Mouse (Mus musculus) limb, embryonic 11.5 days (tissue): ENCODE measurements around the gene Fam71e2. TPM values are rescaled to one million over a fixed set of nuclear protein-coding genes. Genes with fewer than 3 reads are reported as not detected.

Experiments
- ATAC-seq: fragments of 200-750 bp; cut with Nextera tagmentation; 2 replicates; pipeline ENCODE4 v1.8.0; 2017; ENCODE audit warnings: low read depth; ENCODE audit not compliant: insufficient number of reproducible peaks, low FRiP score, low TSS enrichment
- DNase-seq: peaks from one replicate; pipeline ENCODE4 v3.0.0-alpha.2; 2015; ENCODE audit warnings: low spot score
- H3K27ac ChIP-seq: fragments of 300-500 bp; sonication (generic); replicated peaks from 2 replicates; pipeline ENCODE4 v1.5.1; 2014; ENCODE audit warnings: low read depth, mild to moderate bottlenecking, low read length
- H3K27me3 ChIP-seq: fragments of 300-500 bp; sonication (generic); 2 replicates; pipeline ENCODE4 v1.6.1; 2014; ENCODE audit warnings: mild to moderate bottlenecking, low read length, mixed read lengths; ENCODE audit not compliant: control insufficient read depth, insufficient read depth
- H3K36me3 ChIP-seq: fragments of 300-500 bp; sonication (generic); 2 replicates; pipeline ENCODE4 v1.6.1; 2014; ENCODE audit warnings: mild to moderate bottlenecking, low read length, moderate library complexity, mixed read lengths; ENCODE audit not compliant: control insufficient read depth, insufficient read depth
- H3K4me1 ChIP-seq: fragments of 300-500 bp; sonication (generic); 2 replicates; pipeline ENCODE4 v1.6.1; 2014; ENCODE audit warnings: low read length, mixed read lengths; ENCODE audit not compliant: control insufficient read depth, insufficient read depth
- H3K4me2 ChIP-seq: fragments of 300-500 bp; sonication (generic); 2 replicates; pipeline ENCODE4 v1.6.1; 2014; ENCODE audit warnings: low read depth, mild to moderate bottlenecking, moderate library complexity; ENCODE audit not compliant: severe bottlenecking
- H3K4me3 ChIP-seq: fragments of 300-500 bp; sonication (generic); 2 replicates; pipeline ENCODE4 v1.5.1; 2014; ENCODE audit warnings: low read depth, low read length
- H3K9ac ChIP-seq: fragments of 300-500 bp; sonication (generic); 2 replicates; pipeline ENCODE4 v1.6.1; 2014; ENCODE audit warnings: mild to moderate bottlenecking, low read length
- H3K9me3 ChIP-seq: fragments of 300-500 bp; sonication (generic); 2 replicates; pipeline ENCODE4 v1.6.1; 2016; ENCODE audit warnings: low read length; ENCODE audit not compliant: control insufficient read depth
- WGBS: fragments of 180-500 bp; shearing (Covaris S2); extraction: QIAGEN DNeasy Blood & Tissue Kit; methylation state at CpG from one replicate; pipeline ENCODE4 v1.1.7; 2014; 5-methylcytosine and 5-hydroxymethylcytosine counted together
- polyA plus RNA-seq: library from polyadenylated mRNA; unstranded; fragments of >200 nt; fragmentation: Nextera tagmentation; extraction: Ambion mirVana; gene quantifications from 2 replicates; pipeline ENCODE4 v1.2.1, GENCODE M21; 2014

Gene Fam71e2
- polyA plus RNA-seq, 1 experiment from 2014 or later, result not detected

DNA sequence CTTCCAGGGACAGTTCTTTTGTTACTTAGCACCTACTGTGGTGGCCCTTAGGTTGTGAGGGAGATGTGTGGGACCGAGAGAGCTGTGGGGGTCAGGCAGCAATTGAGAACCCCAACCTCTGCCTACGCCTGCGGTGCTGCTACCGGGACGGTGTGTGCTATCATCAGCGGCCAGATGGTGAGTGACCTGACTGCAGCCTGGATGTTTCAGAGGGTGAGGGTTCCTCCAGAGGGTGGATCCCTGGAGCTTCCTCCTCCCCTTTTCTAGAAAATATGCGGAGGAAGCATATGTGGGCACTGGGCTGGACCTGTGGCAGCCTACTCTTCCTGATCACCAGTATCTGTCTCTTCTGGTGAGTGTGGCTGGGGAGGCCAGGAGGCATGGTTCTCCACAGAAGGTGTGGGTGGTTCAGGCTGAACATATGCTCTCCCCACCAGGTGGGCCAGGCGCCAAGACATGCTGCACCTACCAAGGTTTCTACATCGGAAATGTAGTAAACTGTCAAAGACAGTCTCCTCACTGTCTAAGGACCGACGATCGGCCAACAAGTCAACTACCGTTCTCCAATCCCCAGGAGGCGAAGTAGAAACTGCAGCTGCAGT lies 12.7 kb upstream of the Fam71e2 start:
- Histone ChIP-seq H3K27me3 (peaks cover 3% of the 10 kb centered on the region), H3K27ac (no peak overlapping the region), H3K9ac (no peak overlapping the region), H3K4me1 (peaks cover 9% of the 10 kb centered on the region; the same call in 1 of the 2 replicates), H3K4me2 (no peak overlapping the region), H3K9me3 (no peaks in the 10 kb centered on the region), H3K36me3 (no peaks in the 10 kb centered on the region), H3K4me3 (no peak overlapping the region)
- ATAC-seq (no peak), DNase-seq (no peak)
- whole genome bisulfite sequencing, result 80% methylated on average over 14 of the region's 14 CpGs

DNA sequence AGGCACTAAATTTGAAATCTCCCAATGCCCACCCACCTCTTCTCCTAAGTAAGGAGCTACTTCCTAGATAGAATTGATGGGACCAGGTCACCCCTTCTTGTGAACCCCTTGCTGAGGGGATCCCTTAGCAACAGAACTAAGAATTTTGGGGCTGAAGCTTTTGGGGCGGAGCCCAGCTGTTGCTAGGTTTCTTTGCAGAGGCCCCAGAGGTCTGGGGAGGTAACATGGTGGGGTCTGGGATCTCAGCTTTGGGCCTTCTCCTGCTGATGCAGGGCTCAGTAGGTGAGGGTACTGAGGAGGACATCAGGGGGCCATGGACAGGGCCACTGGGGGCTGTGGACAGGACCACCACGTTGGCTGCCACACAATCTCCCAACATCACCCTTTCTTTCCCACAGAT lies 11.7 kb upstream of the Fam71e2 start, which contains the start of the genes Il11 and Tmem190:
Il11 (minus strand) TSS at position 101 of the 400 bp plus-strand sequence.
Tmem190 (plus strand) TSS at position 179 of the 400 bp plus-strand sequence.
- H3K27me3 ChIP-seq, result peaks cover 11% of the 10 kb centered on the region
- 74% methylated on average over 2 of the region's 2 CpGs for WGBS

DNA sequence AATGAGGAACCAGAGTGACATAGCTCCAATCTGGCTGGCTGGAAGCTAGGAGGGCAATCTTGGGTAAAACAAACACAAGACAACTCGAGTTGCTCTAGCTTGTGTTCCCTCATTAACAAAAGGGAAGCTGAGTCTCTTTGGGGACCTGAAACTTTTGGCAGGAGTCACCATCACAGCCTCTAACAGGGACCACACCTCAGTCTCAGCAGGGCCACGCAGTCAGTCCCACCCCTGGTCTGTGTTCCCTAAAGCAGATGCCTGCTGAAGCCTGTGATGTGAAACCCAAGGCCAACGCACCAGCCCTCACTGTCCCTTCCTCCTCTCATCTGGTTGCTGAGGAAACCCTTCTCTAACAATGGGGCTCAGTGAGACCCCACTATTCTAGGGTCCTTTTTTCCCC lies 11.0 kb upstream of the Fam71e2 start:
- no peak for ATAC-seq
- Histone ChIP-seq H3K27ac (no peak overlapping the region), H3K4me1 (peaks cover 13% of the 10 kb centered on the region; the same call in 1 of the 2 replicates), H3K4me3 (no peak overlapping the region), H3K9me3 (no peaks in the 10 kb centered on the region), H3K4me2 (no peak overlapping the region), H3K36me3 (no peaks in the 10 kb centered on the region), H3K27me3 (peaks cover 17% of the 10 kb centered on the region), H3K9ac (no peak overlapping the region)
- WGBS, result 49% methylated on average over 3 of the region's 3 CpGs
- DNase-seq, result no peak

More for the DNA sequence above, 11.7 kb upstream of the Fam71e2 start, which contains the start of the genes Il11 and Tmem190:
- H3K4me2 ChIP-seq, result no peak within 1 kb of the TSS
- H3K9ac ChIP-seq, result no peak within 1 kb of the TSS
- H3K4me1 ChIP-seq, result peaks cover 7% of the 10 kb centered on the region; the same call in 1 of the 2 replicates
- no peaks in the 10 kb centered on the region for H3K36me3 ChIP-seq
- no peaks in the 10 kb centered on the region for H3K9me3 ChIP-seq
- no peak within 1 kb of the TSS for H3K4me3 ChIP-seq
- no peak within 1 kb of the TSS for H3K27ac ChIP-seq
- no peak for ATAC-seq
- DNase-seq, result no peak

DNA sequence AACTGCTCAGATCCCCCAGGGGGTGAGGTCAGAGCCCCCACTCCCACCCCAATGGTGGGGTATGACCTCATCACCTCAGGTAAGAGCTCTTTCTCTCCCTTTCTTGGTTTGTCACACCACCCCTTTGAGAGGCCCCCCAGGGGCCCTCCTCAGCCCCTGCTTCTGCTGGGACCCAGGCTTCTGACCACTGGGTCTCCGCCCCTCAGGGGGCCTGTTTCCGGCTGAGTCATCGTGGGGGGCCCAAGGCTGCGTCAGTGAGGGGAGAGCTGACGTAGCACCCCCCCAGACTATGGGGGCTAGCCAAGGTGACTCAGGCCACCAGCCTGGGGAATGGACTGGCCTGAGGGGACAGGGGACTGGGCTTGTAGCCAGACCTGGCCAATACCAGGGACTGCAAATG lies 8.8 kb upstream of the Fam71e2 start:
- Histone ChIP-seq H3K9ac (no peak overlapping the region), H3K36me3 (no peaks in the 10 kb centered on the region), H3K4me2 (no peak overlapping the region), H3K4me1 (peaks cover 13% of the 10 kb centered on the region; the same call in 1 of the 2 replicates), H3K27me3 (peaks cover 35% of the 10 kb centered on the region), H3K27ac (no peak overlapping the region), H3K4me3 (no peak overlapping the region), H3K9me3 (no peaks in the 10 kb centered on the region)
- WGBS, result 52% methylated on average over 5 of the region's 5 CpGs
- no peak for DNase-seq
- no peak for ATAC-seq

DNA sequence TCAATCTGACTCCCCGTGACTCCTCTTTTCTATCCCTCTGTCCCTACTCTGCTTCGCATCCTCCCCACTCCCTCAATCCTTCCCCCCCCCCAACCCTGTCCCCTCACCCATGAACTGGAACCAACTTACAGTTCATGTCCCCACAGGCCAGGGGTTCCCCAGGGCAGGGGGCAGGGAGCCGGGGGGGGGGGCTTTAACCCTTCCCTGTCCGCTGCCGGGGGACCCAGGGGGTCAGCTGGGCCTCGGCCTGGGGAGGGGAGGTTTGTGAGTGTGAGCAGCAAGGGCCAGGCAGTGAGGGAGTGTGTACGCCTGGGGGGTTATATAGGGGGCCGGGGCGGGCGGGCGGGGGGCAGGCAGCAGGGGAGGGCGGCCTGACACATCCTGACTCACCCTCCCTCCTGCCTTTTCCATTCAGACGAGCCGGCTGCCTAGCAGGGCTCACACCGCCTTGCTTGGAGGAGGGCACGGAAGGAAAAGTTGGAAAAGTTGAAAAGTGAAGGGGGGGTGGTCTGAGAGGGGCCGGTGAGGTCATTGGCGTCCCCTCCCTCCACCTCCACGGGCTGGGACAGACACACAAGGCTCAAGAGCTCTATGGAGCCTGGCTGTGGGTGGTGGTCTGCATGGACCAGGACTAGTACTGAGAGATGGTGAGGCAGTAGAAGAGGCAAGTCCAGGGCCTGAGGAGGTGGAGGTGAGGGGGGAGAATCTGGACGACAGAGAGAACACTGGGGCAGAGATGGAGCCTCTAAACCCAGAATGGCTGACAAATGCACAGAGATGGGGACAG lies 6.9 kb upstream of the Fam71e2 start:
- WGBS, result 6% methylated on average over 20 of the region's 20 CpGs
- peak overlapping the region; percentile 16 for H3K4me3 ChIP-seq
- no peaks in the 10 kb centered on the region for H3K36me3 ChIP-seq
- H3K9ac ChIP-seq, result no peak overlapping the region
- ATAC-seq (peak; percentile 28; the same call in 1 of the 2 replicates), DNase-seq (no peak)
- peaks cover 13% of the 10 kb centered on the region; the same call in 1 of the 2 replicates for H3K4me1 ChIP-seq
- H3K9me3 ChIP-seq, result no peaks in the 10 kb centered on the region; the same call in 1 of the 2 replicates
- no peak overlapping the region for H3K27ac ChIP-seq
- peaks cover 35% of the 10 kb centered on the region for H3K27me3 ChIP-seq
- peak overlapping the region; percentile 30; the same call in 1 of the 2 replicates for H3K4me2 ChIP-seq

DNA sequence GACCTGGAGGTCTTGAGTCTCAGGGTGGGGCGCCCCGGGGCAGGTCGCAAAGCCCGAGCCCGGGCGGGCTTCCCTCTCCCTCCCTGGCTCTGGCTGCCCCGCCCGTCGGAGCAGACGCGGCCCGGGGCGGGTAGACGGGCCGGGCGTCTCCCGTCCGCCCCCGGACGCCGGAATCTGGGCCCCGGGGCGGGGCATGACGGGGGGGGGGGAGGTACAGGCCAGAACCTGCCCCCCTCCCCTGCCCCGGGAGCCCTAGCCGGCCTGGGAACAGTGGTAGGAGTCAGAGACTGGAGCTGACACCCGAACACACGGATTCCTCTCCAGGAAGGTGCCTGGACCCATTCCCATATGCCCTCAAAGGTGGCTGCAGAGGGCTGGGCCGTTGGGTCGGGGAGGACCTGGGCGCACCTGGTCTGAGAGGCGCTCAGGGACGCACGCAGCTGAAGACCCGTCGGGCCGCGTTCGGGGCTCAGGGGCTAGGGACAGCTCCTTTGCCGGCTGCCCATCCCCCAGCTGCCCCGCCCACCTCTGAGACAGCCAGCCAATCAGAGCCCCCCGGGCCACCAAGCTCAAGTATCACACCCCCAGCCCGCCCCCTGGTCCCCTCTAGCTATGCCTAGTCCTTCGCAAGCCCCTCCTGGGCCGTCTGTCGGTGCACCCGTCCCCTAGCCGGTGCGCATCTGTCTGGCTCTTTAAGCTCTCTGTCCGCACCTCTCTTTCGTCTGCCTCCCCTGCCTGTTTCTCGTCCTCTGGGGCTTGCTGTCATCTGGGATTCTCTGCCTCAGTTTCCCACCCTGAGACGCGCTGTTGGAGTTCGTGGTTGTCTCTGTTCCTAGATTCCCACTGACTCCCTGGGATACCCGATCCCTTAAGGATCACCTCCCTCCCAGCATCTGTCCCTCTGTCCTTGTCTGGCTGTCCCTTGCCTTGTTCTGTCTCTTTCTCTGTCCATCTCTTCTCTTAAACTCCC lies 6.0 kb upstream of the Fam71e2 start:
- peaks cover 13% of the 10 kb centered on the region; the same call in 1 of the 2 replicates for H3K4me1 ChIP-seq
- WGBS, result under 1% methylated on average over 30 of the region's 56 CpGs
- H3K9ac ChIP-seq, result no peak overlapping the region
- ATAC-seq (peak; percentile 78), DNase-seq (peak; percentile 87)
- H3K36me3 ChIP-seq, result no peaks in the 10 kb centered on the region
- no peak overlapping the region for H3K27ac ChIP-seq
- H3K4me3 ChIP-seq, result peak overlapping the region; percentile 16
- H3K27me3 ChIP-seq, result peaks cover 35% of the 10 kb centered on the region
- H3K9me3 ChIP-seq, result no peaks in the 10 kb centered on the region; the same call in 1 of the 2 replicates
- H3K4me2 ChIP-seq, result peak overlapping the region; percentile 30

DNA sequence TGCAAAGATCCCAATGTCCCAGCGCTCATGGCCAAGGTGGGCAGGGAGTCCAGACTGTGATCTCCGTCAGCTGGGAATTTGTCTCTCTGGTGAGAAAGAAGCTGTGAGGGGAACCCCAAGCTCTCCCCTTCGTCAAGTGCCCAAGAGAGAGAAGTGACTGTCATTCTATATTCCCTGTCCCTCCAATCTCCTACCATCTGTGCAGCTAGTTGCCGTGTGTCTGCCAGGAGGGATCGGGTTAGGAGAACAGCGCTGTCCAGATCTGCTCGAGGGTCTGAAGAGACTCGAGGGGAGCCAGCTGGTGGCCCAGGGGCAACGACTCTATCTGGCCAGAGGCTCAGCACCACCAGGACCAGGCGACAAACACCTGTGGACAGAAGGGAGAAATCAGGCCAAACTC lies 5.0 kb upstream of the Fam71e2 start:
- no peak for ATAC-seq
- DNase-seq, result no peak
- Histone ChIP-seq H3K4me3 (no peak overlapping the region), H3K36me3 (no peaks in the 10 kb centered on the region), H3K27ac (no peak overlapping the region), H3K4me2 (no peak overlapping the region), H3K27me3 (peaks cover 35% of the 10 kb centered on the region), H3K4me1 (peaks cover 10% of the 10 kb centered on the region; the same call in 1 of the 2 replicates), H3K9ac (no peak overlapping the region), H3K9me3 (no peaks in the 10 kb centered on the region; the same call in 1 of the 2 replicates)
- 52% methylated on average over 10 of the region's 10 CpGs for WGBS
